Mouse (Mus musculus) bone marrow, adult 2 months (tissue): ENCODE results near the gene Pard6a.

Experiments used
- CTCF ChIP-seq: fragments of 200-500 bp; IDR thresholded peaks from 2 replicates; pipeline ENCODE4 v1.5.1; 2011; ENCODE audit warnings: low read length, control low read depth; ENCODE audit not compliant: control insufficient read depth, insufficient read depth
- POLR2A ChIP-seq: fragments of 200-500 bp; IDR thresholded peaks from 2 replicates; pipeline ENCODE4 v1.6.1; 2011; ENCODE audit warnings: low read depth, mild to moderate bottlenecking, control low read depth, low read length, borderline replicate concordance; ENCODE audit not compliant: control insufficient read depth

- TF ChIP-seq CTCF = no peak
- no peak for TF ChIP-seq POLR2A
These were observed 2.2 kb upstream of the Pard6a start for GRCm38 (mm10) chr8:105698734-105699133.
